Mouse (Mus musculus): ENCODE data around the gene Agtr1a. TPM values are rescaled to one million over a fixed set of nuclear protein-coding genes. Genes with fewer than 3 reads are reported as not detected.

The Agtr1a gene
- polyA plus RNA-seq, 1 experiment from 2014 or later = 1.3 TPM

GRCm38 (mm10) chr13:30338576-30338975, 2.3 kb downstream of the Agtr1a start:
- DNase-seq (ENCODE audit: low spot score) = no peak
- no peaks in the 10 kb centered on the region for H3K9me3 ChIP-seq (replicated peaks; ENCODE audit: control insufficient read depth, low read length)
- ATAC-seq = no peak
- H3K9ac ChIP-seq (ENCODE audit: low read length) = no peak overlapping the region
- no peaks in the 10 kb centered on the region for H3K36me3 ChIP-seq (ENCODE audit: control insufficient read depth, insufficient read depth, low read length)
- peaks cover 8% of the 10 kb centered on the region; the same call in 1 of the 2 replicates for H3K4me1 ChIP-seq (ENCODE audit: control insufficient read depth, insufficient read depth, low read length)
- no peak overlapping the region for H3K4me2 ChIP-seq (ENCODE audit: low read length)
- H3K4me3 ChIP-seq (ENCODE audit: low read depth, low read length) = no peak overlapping the region
- WGBS = 88% methylated on average over 5 of the region's 5 CpGs
- no peak overlapping the region for H3K27ac ChIP-seq (ENCODE audit: low read depth, low read length)
- H3K27me3 ChIP-seq (replicated peaks; ENCODE audit: control insufficient read depth, insufficient read depth, low read length) = no peaks in the 10 kb centered on the region

GRCm38 (mm10) chr13:30339927-30340326, 3.7 kb downstream of the Agtr1a start:
- H3K4me2 ChIP-seq (ENCODE audit: low read length) = no peak overlapping the region
- no peaks in the 10 kb centered on the region for H3K9me3 ChIP-seq (replicated peaks; ENCODE audit: control insufficient read depth, low read length)
- H3K36me3 ChIP-seq (ENCODE audit: control insufficient read depth, insufficient read depth, low read length) = no peaks in the 10 kb centered on the region
- DNase-seq (ENCODE audit: low spot score) = no peak
- peaks cover 8% of the 10 kb centered on the region; the same call in 1 of the 2 replicates for H3K4me1 ChIP-seq (ENCODE audit: control insufficient read depth, insufficient read depth, low read length)
- no peak overlapping the region for H3K9ac ChIP-seq (ENCODE audit: low read length)
- H3K4me3 ChIP-seq (ENCODE audit: low read depth, low read length) = no peak overlapping the region
- H3K27me3 ChIP-seq (replicated peaks; ENCODE audit: control insufficient read depth, insufficient read depth, low read length) = no peaks in the 10 kb centered on the region
- no peak overlapping the region for H3K27ac ChIP-seq (ENCODE audit: low read depth, low read length)
- WGBS = 92% methylated on average over 8 of the region's 8 CpGs
- no peak for ATAC-seq

- no peaks in the 10 kb centered on the region for H3K4me1 ChIP-seq (ENCODE audit: control insufficient read depth, insufficient read depth, low read length)
- H3K27ac ChIP-seq (ENCODE audit: low read depth, low read length) = no peak overlapping the region
- ATAC-seq (peak; percentile 58; the same call in 1 of the 2 replicates), DNase-seq (ENCODE audit: low spot score) (peak; percentile 64)
- H3K9me3 ChIP-seq (replicated peaks; ENCODE audit: control insufficient read depth, low read length) = no peaks in the 10 kb centered on the region
- no peak overlapping the region for H3K4me3 ChIP-seq (ENCODE audit: low read depth, low read length)
- no peaks in the 10 kb centered on the region for H3K27me3 ChIP-seq (replicated peaks; ENCODE audit: control insufficient read depth, insufficient read depth, low read length)
- WGBS = 72% methylated on average over 19 of the region's 19 CpGs
- H3K36me3 ChIP-seq (ENCODE audit: control insufficient read depth, insufficient read depth, low read length) = no peaks in the 10 kb centered on the region
- no peak overlapping the region for H3K4me2 ChIP-seq (ENCODE audit: low read length)
- H3K9ac ChIP-seq (ENCODE audit: low read length) = no peak overlapping the region
These were observed 6.0 kb downstream of the Agtr1a start for GRCm38 (mm10) chr13:30341987-30342898.

GRCm38 (mm10) chr13:30345427-30345913, 9.2 kb downstream of the Agtr1a start:
- H3K27me3 ChIP-seq (replicated peaks; ENCODE audit: control insufficient read depth, insufficient read depth, low read length) = no peaks in the 10 kb centered on the region
- no peak overlapping the region for H3K4me2 ChIP-seq (ENCODE audit: low read length)
- no peaks in the 10 kb centered on the region for H3K4me1 ChIP-seq (ENCODE audit: control insufficient read depth, insufficient read depth, low read length)
- no peak for ATAC-seq
- no peak for DNase-seq (ENCODE audit: low spot score)
- 92% methylated on average over 11 of the region's 11 CpGs for WGBS
- no peak overlapping the region for H3K27ac ChIP-seq (ENCODE audit: low read depth, low read length)
- H3K4me3 ChIP-seq (ENCODE audit: low read depth, low read length) = no peak overlapping the region
- no peaks in the 10 kb centered on the region for H3K9me3 ChIP-seq (replicated peaks; ENCODE audit: control insufficient read depth, low read length)
- no peak overlapping the region for H3K9ac ChIP-seq (ENCODE audit: low read length)
- H3K36me3 ChIP-seq (ENCODE audit: control insufficient read depth, insufficient read depth, low read length) = no peaks in the 10 kb centered on the region

- no peaks in the 10 kb centered on the region for H3K9me3 ChIP-seq (replicated peaks; ENCODE audit: control insufficient read depth, low read length)
- no peak overlapping the region for H3K27ac ChIP-seq (ENCODE audit: low read depth, low read length)
- no peak overlapping the region for H3K9ac ChIP-seq (ENCODE audit: low read length)
- H3K36me3 ChIP-seq (ENCODE audit: control insufficient read depth, insufficient read depth, low read length) = no peaks in the 10 kb centered on the region
- no peak for ATAC-seq
- H3K4me3 ChIP-seq (ENCODE audit: low read depth, low read length) = no peak overlapping the region
- WGBS = 88% methylated on average over 4 of the region's 4 CpGs
- H3K4me1 ChIP-seq (ENCODE audit: control insufficient read depth, insufficient read depth, low read length) = no peaks in the 10 kb centered on the region
- DNase-seq (ENCODE audit: low spot score) = no peak
- no peak overlapping the region for H3K4me2 ChIP-seq (ENCODE audit: low read length)
- H3K27me3 ChIP-seq (replicated peaks; ENCODE audit: control insufficient read depth, insufficient read depth, low read length) = no peaks in the 10 kb centered on the region
These were observed 10.6 kb downstream of the Agtr1a start for GRCm38 (mm10) chr13:30346881-30347280.

- no peaks in the 10 kb centered on the region for H3K27me3 ChIP-seq (replicated peaks; ENCODE audit: control insufficient read depth, insufficient read depth, low read length)
- no peak overlapping the region for H3K4me2 ChIP-seq (ENCODE audit: low read length)
- H3K9ac ChIP-seq (ENCODE audit: low read length) = no peak overlapping the region
- no peaks in the 10 kb centered on the region for H3K9me3 ChIP-seq (replicated peaks; ENCODE audit: control insufficient read depth, low read length)
- H3K36me3 ChIP-seq (ENCODE audit: control insufficient read depth, insufficient read depth, low read length) = no peaks in the 10 kb centered on the region
- ATAC-seq (no peak), DNase-seq (ENCODE audit: low spot score) (no peak)
- H3K4me1 ChIP-seq (ENCODE audit: control insufficient read depth, insufficient read depth, low read length) = no peaks in the 10 kb centered on the region
- H3K27ac ChIP-seq (ENCODE audit: low read depth, low read length) = no peak overlapping the region
- no peak overlapping the region for H3K4me3 ChIP-seq (ENCODE audit: low read depth, low read length)
These were observed 12.1 kb downstream of the Agtr1a start for GRCm38 (mm10) chr13:30348306-30348705.

- 27% methylated on average over 13 of the region's 13 CpGs for WGBS
- no peak overlapping the region for H3K9ac ChIP-seq (ENCODE audit: low read length)
- DNase-seq (ENCODE audit: low spot score) (peak; percentile 3), ATAC-seq (no peak)
- no peaks in the 10 kb centered on the region for H3K27me3 ChIP-seq (replicated peaks; ENCODE audit: control insufficient read depth, insufficient read depth, low read length)
- no peaks in the 10 kb centered on the region for H3K9me3 ChIP-seq (replicated peaks; ENCODE audit: control insufficient read depth, low read length)
- H3K4me2 ChIP-seq (ENCODE audit: low read length) = no peak overlapping the region
- H3K4me3 ChIP-seq (ENCODE audit: low read depth, low read length) = no peak overlapping the region
- no peaks in the 10 kb centered on the region for H3K36me3 ChIP-seq (ENCODE audit: control insufficient read depth, insufficient read depth, low read length)
- H3K4me1 ChIP-seq (ENCODE audit: control insufficient read depth, insufficient read depth, low read length) = no peaks in the 10 kb centered on the region
- H3K27ac ChIP-seq (ENCODE audit: low read depth, low read length) = no peak overlapping the region
These were observed 15.7 kb downstream of the Agtr1a start for GRCm38 (mm10) chr13:30351966-30352365.

GRCm38 (mm10) chr13:30354991-30355580, 18.8 kb downstream of the Agtr1a start:
- ATAC-seq (no peak), DNase-seq (ENCODE audit: low spot score) (no peak)
- Histone ChIP-seq H3K9ac (ENCODE audit: low read length) (no peak overlapping the region), H3K27ac (ENCODE audit: low read depth, low read length) (no peak overlapping the region), H3K4me1 (ENCODE audit: control insufficient read depth, insufficient read depth, low read length) (no peaks in the 10 kb centered on the region), H3K4me3 (ENCODE audit: low read depth, low read length) (no peak overlapping the region), H3K9me3 (replicated peaks; ENCODE audit: control insufficient read depth, low read length) (no peaks in the 10 kb centered on the region), H3K27me3 (replicated peaks; ENCODE audit: control insufficient read depth, insufficient read depth, low read length) (no peaks in the 10 kb centered on the region), H3K4me2 (ENCODE audit: low read length) (no peak overlapping the region), H3K36me3 (ENCODE audit: control insufficient read depth, insufficient read depth, low read length) (no peaks in the 10 kb centered on the region)
- WGBS = 82% methylated on average over 6 of the region's 6 CpGs

GRCm38 (mm10) chr13:30355979-30356378, 19.7 kb downstream of the Agtr1a start:
- WGBS = 91% methylated on average over 2 of the region's 2 CpGs
- no peak overlapping the region for H3K4me2 ChIP-seq (ENCODE audit: low read length)

More at GRCm38 (mm10) chr13:30355979-30356378, 19.7 kb downstream of the Agtr1a start:
- DNase-seq (ENCODE audit: low spot score) = no peak
- ATAC-seq = no peak
- no peak overlapping the region for H3K27ac ChIP-seq (ENCODE audit: low read depth, low read length)
- no peaks in the 10 kb centered on the region for H3K27me3 ChIP-seq (replicated peaks; ENCODE audit: control insufficient read depth, insufficient read depth, low read length)
- no peaks in the 10 kb centered on the region for H3K9me3 ChIP-seq (replicated peaks; ENCODE audit: control insufficient read depth, low read length)
- no peaks in the 10 kb centered on the region for H3K36me3 ChIP-seq (ENCODE audit: control insufficient read depth, insufficient read depth, low read length)
- no peak overlapping the region for H3K4me3 ChIP-seq (ENCODE audit: low read depth, low read length)
- H3K9ac ChIP-seq (ENCODE audit: low read length) = no peak overlapping the region
- 0 out of 2 replicates have a peak, but pooled peaks cover under 1% of the 10 kb centered on the region for H3K4me1 ChIP-seq (ENCODE audit: control insufficient read depth, insufficient read depth, low read length)
